Mouse (Mus musculus): ENCODE data around the gene Ctnna3. TPM values are rescaled to one million over a fixed set of nuclear protein-coding genes. Genes with fewer than 3 reads are reported as not detected.

The Ctnna3 gene
- total and polyA plus RNA-seq, 2 experiments from 2014 or later: 18.6 to 62.6 TPM

DNA sequence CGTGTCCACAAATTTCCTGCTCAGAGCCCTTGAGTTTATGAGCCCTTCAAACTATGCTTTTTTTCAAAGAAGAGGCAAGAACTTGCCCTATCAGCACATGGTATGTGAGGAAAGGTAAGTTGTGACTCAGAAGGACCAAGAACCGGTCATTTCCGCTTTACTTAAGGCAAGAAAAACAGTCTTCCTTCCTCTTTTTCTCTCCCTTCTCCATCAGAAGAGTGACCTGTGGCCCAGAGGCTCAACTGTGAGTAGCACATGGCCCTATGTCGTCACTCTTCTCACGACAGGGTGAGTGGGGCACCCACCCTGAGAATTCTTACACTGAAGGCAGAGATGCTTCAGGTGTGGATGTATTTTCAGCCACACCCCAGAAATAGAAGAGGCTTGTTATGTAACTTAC, 208.1 kb downstream of the Ctnna3 start:
- no peak overlapping the region for H3K4me3 ChIP-seq (ENCODE audit: low read depth, low read length)
- ATAC-seq (ENCODE audit: insufficient read depth, low read depth): no peak
- no peak for DNase-seq (ENCODE audit: low spot score)
- H3K27me3 ChIP-seq (ENCODE audit: control insufficient read depth, insufficient read depth, low read length): no peaks in the 10 kb centered on the region
- H3K27ac ChIP-seq (ENCODE audit: low read depth): no peak overlapping the region
- no peak overlapping the region for H3K4me2 ChIP-seq (ENCODE audit: low read depth, low read length)
- no peak overlapping the region for H3K9ac ChIP-seq (replicated peaks; ENCODE audit: low read depth, low read length)
- no peaks in the 10 kb centered on the region for H3K36me3 ChIP-seq (replicated peaks; ENCODE audit: control insufficient read depth, insufficient read depth, low read length)
- 63% methylated on average over 5 of the region's 5 CpGs for WGBS
- H3K9me3 ChIP-seq (replicated peaks; ENCODE audit: control insufficient read depth, low read length): no peaks in the 10 kb centered on the region
- TF ChIP-seq EP300 (IDR thresholded peaks at IDR 0.05; ENCODE audit: low read depth) (no peak), CTCF (IDR thresholded peaks at IDR 0.05; ENCODE audit: low read depth) (no peak)
- H3K4me1 ChIP-seq (ENCODE audit: control insufficient read depth, insufficient read depth): no peaks in the 10 kb centered on the region

DNA sequence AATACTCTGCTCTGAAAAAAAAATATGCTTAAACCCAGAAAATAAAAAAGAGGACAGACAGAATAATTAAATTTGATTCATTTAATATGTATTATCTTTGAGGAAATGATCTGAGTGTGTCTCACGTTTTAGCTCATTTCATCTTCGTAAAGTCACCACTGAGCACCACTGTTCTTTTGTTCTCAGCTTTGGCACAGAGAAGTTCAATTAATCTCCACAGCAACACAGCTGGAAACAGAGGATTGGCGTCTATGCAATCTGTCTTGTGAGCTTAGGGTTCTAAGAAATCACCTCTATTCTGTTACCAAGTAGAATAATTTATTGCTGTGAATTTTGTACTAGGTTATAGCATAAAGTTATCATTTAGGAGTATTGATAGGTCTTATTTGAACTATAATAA, 217.4 kb downstream of the Ctnna3 start:
- Histone ChIP-seq H3K4me1 (ENCODE audit: control insufficient read depth, insufficient read depth) (no peaks in the 10 kb centered on the region), H3K27ac (ENCODE audit: low read depth) (no peak overlapping the region), H3K36me3 (replicated peaks; ENCODE audit: control insufficient read depth, insufficient read depth, low read length) (no peaks in the 10 kb centered on the region), H3K9ac (replicated peaks; ENCODE audit: low read depth, low read length) (no peak overlapping the region), H3K9me3 (replicated peaks; ENCODE audit: control insufficient read depth, low read length) (no peaks in the 10 kb centered on the region), H3K27me3 (ENCODE audit: control insufficient read depth, insufficient read depth, low read length) (no peaks in the 10 kb centered on the region), H3K4me2 (ENCODE audit: low read depth, low read length) (no peak overlapping the region), H3K4me3 (ENCODE audit: low read depth, low read length) (no peak overlapping the region)
- TF ChIP-seq EP300 (IDR thresholded peaks at IDR 0.05; ENCODE audit: low read depth) (no peak), CTCF (IDR thresholded peaks at IDR 0.05; ENCODE audit: low read depth) (no peak)
- WGBS: 75% methylated on average over 3 of the region's 3 CpGs
- no peak for DNase-seq (ENCODE audit: low spot score)
- ATAC-seq (ENCODE audit: insufficient read depth, low read depth): no peak

DNA sequence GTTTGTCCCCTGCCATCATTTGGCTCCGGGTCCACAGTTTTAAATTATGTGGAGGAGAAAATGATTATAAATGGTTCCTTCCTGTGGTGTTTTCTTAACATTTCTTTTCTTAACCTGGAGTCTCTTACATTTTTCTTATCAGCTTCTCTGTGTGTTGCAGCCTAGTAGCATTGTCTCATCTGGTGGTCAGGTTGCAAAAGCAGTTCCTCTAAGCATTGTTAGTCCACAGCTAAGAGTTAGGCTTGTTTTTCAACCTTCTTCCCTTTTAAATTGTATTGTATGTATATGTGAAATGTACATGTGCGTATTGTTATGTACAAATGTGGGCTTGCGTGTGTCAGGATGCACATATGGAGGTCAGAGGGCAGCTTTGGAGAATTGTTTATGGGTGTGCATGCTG, 220.4 kb downstream of the Ctnna3 start:
- Histone ChIP-seq H3K27me3 (ENCODE audit: control insufficient read depth, insufficient read depth, low read length) (no peaks in the 10 kb centered on the region), H3K4me2 (ENCODE audit: low read depth, low read length) (no peak overlapping the region), H3K9ac (replicated peaks; ENCODE audit: low read depth, low read length) (no peak overlapping the region), H3K36me3 (replicated peaks; ENCODE audit: control insufficient read depth, insufficient read depth, low read length) (no peaks in the 10 kb centered on the region), H3K4me3 (ENCODE audit: low read depth, low read length) (no peak overlapping the region), H3K9me3 (replicated peaks; ENCODE audit: control insufficient read depth, low read length) (no peaks in the 10 kb centered on the region), H3K27ac (ENCODE audit: low read depth) (no peak overlapping the region), H3K4me1 (ENCODE audit: control insufficient read depth, insufficient read depth) (no peaks in the 10 kb centered on the region)
- DNase-seq (ENCODE audit: low spot score): no peak
- no peak for TF ChIP-seq CTCF (IDR thresholded peaks at IDR 0.05; ENCODE audit: low read depth)
- no peak for TF ChIP-seq EP300 (IDR thresholded peaks at IDR 0.05; ENCODE audit: low read depth)
- ATAC-seq (ENCODE audit: insufficient read depth, low read depth): no peak
- WGBS: 78% methylated on average over 3 of the region's 3 CpGs

DNA sequence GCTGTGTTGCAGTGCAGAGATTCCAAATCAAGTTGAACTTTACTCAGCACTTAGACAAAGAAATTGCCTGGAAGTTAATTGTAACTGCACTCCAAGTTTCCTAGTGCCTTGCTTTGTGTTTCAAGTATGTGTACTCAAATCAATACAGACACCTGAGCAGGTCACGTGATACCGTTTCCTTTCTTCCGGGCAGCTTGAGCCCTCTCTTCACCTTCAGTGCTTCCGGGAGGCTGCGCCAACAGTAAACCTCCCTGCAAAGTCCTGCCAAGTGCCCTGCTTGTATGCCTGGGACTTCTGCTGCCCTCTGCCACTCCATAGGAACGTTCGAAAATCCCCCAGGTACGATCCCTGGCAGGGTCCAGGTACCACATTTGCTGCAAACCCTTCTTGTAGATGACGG, 223.0 kb downstream of the Ctnna3 start:
- no peak overlapping the region for H3K4me2 ChIP-seq (ENCODE audit: low read depth, low read length)
- H3K27me3 ChIP-seq (ENCODE audit: control insufficient read depth, insufficient read depth, low read length): no peaks in the 10 kb centered on the region
- TF ChIP-seq CTCF (IDR thresholded peaks at IDR 0.05; ENCODE audit: low read depth) (no peak), EP300 (IDR thresholded peaks at IDR 0.05; ENCODE audit: low read depth) (no peak)
- DNase-seq (ENCODE audit: low spot score) (no peak), ATAC-seq (ENCODE audit: insufficient read depth, low read depth) (no peak)
- no peaks in the 10 kb centered on the region for H3K4me1 ChIP-seq (ENCODE audit: control insufficient read depth, insufficient read depth)
- H3K4me3 ChIP-seq (ENCODE audit: low read depth, low read length): no peak overlapping the region
- no peaks in the 10 kb centered on the region for H3K36me3 ChIP-seq (replicated peaks; ENCODE audit: control insufficient read depth, insufficient read depth, low read length)
- H3K27ac ChIP-seq (ENCODE audit: low read depth): no peak overlapping the region
- WGBS: 75% methylated on average over 9 of the region's 9 CpGs
- H3K9me3 ChIP-seq (replicated peaks; ENCODE audit: control insufficient read depth, low read length): no peaks in the 10 kb centered on the region
- no peak overlapping the region for H3K9ac ChIP-seq (replicated peaks; ENCODE audit: low read depth, low read length)

DNA sequence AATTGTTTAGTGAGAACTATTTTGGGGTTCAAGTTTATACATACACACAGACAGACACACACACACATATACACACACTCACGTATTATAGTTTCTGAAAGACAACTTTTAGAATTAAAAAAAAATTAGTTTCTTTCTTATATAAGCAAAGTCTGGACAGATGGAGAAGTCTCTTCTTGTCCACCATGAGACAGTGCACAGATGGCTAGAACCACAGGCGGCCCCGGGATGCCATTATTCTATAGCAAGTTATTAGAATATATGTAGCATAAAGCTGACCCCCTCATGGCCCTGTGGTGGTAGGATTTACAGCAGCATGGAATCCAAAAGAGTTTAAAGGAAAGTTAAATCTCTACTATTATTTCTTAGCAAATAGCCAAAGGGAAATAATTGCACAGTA, 223.7 kb downstream of the Ctnna3 start:
- H3K36me3 ChIP-seq (replicated peaks; ENCODE audit: control insufficient read depth, insufficient read depth, low read length): no peaks in the 10 kb centered on the region
- H3K9me3 ChIP-seq (replicated peaks; ENCODE audit: control insufficient read depth, low read length): no peaks in the 10 kb centered on the region
- H3K27ac ChIP-seq (ENCODE audit: low read depth): no peak overlapping the region
- H3K4me2 ChIP-seq (ENCODE audit: low read depth, low read length): no peak overlapping the region
- no peak overlapping the region for H3K9ac ChIP-seq (replicated peaks; ENCODE audit: low read depth, low read length)
- ATAC-seq (ENCODE audit: insufficient read depth, low read depth) (no peak), DNase-seq (ENCODE audit: low spot score) (no peak)
- no peak for TF ChIP-seq CTCF (IDR thresholded peaks at IDR 0.05; ENCODE audit: low read depth)
- TF ChIP-seq EP300 (IDR thresholded peaks at IDR 0.05; ENCODE audit: low read depth): no peak
- 94% methylated on average over 3 of the region's 3 CpGs for WGBS
- no peaks in the 10 kb centered on the region for H3K27me3 ChIP-seq (ENCODE audit: control insufficient read depth, insufficient read depth, low read length)
- no peak overlapping the region for H3K4me3 ChIP-seq (ENCODE audit: low read depth, low read length)
- H3K4me1 ChIP-seq (ENCODE audit: control insufficient read depth, insufficient read depth): no peaks in the 10 kb centered on the region

DNA sequence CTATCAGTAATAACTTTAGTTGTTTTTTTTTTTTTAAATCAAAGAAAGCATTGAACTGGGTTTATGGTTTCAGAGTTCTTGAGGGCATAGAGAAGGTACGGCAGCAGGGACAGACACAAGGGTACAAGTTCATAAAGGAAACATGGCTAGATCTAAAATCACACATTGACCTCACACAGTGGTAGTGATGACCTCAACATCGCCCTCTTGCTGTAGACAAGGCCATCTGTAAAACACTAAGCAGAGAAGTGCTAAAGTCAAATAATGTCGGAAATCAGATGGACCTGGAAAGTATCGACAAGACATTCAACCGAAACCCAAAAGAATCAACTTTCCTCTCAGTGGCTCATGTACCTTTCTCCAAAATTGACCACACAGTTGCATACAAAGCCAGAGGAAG, 224.7 kb downstream of the Ctnna3 start:
- no peak overlapping the region for H3K27ac ChIP-seq (ENCODE audit: low read depth)
- ATAC-seq (ENCODE audit: insufficient read depth, low read depth) (no peak), DNase-seq (ENCODE audit: low spot score) (no peak)
- H3K4me3 ChIP-seq (ENCODE audit: low read depth, low read length): no peak overlapping the region
- no peaks in the 10 kb centered on the region for H3K27me3 ChIP-seq (ENCODE audit: control insufficient read depth, insufficient read depth, low read length)
- no peaks in the 10 kb centered on the region for H3K9me3 ChIP-seq (replicated peaks; ENCODE audit: control insufficient read depth, low read length)
- no peaks in the 10 kb centered on the region for H3K36me3 ChIP-seq (replicated peaks; ENCODE audit: control insufficient read depth, insufficient read depth, low read length)
- WGBS: 87% methylated on average over 5 of the region's 5 CpGs
- H3K4me2 ChIP-seq (ENCODE audit: low read depth, low read length): no peak overlapping the region
- H3K4me1 ChIP-seq (ENCODE audit: control insufficient read depth, insufficient read depth): no peaks in the 10 kb centered on the region
- no peak overlapping the region for H3K9ac ChIP-seq (replicated peaks; ENCODE audit: low read depth, low read length)
- TF ChIP-seq CTCF (IDR thresholded peaks at IDR 0.05; ENCODE audit: low read depth): peak; percentile 38
- no peak for TF ChIP-seq EP300 (IDR thresholded peaks at IDR 0.05; ENCODE audit: low read depth)
